Mouse (Mus musculus) 3134 (cell line): ENCODE data around the gene Tbca.

ENCODE experiments used
- DNase-seq: peaks from one replicate; pipeline ENCODE4 v3.0.0-alpha.2; 2011; ENCODE audit warnings: low spot score; ENCODE audit not compliant: insufficient read length; ENCODE audit errors: extremely low read depth

Gene Tbca

DNA sequence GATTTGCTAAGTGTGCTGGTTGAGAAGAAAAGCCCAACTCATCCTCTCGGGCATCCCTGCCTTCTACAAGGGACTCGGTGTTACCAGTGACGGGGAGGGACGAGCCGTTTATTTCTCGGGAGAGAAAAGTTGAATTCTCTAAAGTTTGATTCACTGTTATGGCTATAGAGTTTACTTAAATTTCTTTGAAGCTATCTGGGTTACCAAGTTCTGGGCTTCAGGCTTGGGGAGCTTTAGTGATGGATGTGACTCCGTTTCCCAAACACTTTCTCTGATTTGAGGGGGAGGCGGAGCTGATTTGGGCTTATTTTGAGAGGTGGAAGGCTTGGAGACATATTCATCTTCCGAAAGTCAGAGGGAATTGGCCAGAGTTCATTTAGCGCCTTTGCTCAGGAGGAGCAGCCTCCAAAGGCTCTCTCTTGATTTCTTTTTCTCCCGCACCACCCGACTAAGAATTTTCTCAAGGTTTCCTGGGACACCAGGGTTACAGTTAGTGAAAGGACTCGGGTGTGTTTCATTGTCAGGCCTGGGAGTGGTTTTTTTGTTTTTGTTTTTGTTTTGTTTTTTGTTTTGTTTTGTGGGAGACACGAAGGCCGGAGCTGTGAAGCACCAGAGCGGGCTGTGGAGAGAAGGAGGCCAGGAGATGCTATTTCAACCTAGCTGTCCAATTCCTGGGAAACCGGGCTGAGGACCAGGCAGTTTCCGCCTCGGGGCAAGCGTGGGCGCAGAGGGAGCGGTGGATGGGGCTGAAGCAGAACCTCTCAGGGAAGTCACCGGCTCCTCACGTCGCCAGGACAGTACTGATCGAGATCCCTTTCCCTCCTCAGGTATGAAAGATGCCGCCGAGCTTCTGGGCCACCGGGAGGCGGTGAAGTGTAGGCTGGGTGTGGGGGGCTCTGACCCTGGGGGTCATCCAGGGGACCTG lies 87.8 kb downstream of the Tbca start:
- DNase-seq: no peak

DNA sequence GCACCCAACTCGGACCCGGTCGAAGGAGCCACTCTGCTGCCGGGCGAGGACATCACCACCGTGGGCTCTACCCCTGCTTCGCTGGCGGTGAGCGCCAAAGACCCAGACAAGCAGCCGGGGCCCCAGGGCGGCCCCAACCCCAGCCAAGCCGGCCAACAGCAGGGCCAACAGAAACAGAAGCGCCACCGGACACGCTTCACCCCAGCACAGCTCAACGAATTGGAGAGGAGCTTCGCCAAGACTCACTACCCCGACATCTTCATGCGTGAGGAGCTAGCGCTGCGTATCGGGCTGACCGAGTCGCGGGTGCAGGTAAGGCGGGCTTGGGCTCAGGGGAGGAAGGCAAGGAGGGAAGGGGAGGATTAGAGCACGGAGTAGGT lies 88.5 kb downstream of the Tbca start:
- DNase-seq: no peak

DNA sequence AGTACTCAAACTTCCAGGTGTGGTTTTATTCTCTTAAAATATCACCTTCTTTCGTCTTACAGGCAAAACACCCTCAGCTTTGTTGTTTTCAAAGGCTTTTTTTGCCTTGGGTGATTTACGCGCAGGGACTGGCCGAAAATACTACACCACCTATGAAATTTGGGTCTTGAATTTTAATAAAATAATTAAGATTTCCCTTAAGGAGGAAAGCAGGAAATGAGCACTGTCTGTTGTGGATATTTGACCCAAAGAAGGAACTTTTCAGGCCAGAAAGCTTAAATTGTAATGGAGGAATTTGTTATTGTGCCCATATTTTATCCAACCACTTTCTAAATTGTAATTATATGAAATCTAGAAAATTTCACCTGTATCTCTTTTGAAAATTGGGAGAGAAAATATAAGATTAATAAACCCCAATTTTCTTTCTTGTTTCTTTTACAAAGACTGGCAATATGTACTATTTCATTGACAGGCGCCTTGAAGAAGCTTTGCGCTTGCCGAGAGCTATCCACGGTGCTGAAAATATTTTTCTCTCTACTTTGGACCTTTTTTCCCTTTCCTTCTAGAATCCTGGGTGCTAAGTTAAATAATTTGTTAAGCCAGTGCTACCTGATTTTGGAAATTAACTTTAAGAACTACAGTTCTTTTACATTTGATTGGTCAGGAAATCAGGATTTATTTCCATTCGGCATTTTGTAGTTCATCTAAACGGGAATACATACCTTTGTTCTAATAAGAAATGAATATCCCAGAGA lies 89.5 kb downstream of the Tbca start:
- DNase-seq: no peak

DNA sequence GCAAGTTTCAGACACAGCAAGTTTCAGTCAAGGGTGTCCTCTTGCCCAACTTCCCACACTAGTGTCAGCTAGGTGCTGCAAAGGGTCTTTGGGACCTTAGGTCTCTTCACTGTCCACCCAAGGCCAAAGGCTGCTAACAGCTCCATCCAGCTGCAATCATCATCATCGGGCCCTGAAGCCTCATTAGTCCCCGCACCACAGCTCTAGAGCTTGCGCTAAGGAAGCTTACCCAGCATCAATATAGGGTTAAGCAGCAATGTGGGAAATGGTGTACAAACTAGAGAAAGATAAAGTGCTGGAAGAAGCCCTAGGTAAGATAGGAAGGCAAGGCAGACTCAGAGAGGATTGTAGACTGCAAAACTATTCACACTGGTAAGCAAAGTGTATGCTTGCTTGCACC lies 92.5 kb downstream of the Tbca start:
- no peak for DNase-seq

DNA sequence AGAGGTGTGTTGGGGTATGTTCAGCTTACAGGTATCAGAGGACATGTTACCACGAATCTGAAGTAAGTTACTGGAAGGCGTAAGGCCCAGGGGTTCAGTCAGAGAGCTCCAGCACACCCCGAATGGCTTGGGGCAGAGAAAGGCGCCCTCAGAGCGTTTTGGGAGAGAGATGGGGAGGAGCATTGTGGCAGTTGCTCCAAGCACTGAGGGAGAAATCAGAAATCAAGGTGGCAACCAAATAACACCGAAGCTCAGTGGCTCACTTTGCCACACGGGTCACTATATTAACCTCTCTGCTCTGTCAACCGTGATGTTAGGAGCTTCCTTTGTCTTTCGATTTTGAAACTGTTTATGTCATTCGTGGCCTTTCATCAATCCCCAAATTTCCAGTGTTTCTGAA lies 93.5 kb downstream of the Tbca start:
- DNase-seq: no peak

GRCm38 (mm10) chr13:94882711-94883145 lies 94.0 kb downstream of the Tbca start:
- DNase-seq: no peak

GRCm38 (mm10) chr13:94883163-94883965 lies 94.7 kb downstream of the Tbca start:
- DNase-seq: no peak

- DNase-seq: no peak
Observed at GRCm38 (mm10) chr13:94883966-94884960, 95.6 kb downstream of the Tbca start.

- DNase-seq: no peak
Observed at GRCm38 (mm10) chr13:94885291-94886235, 96.9 kb downstream of the Tbca start.
